Mouse (Mus musculus) erythroblast, embryonic 14.5 days (primary cell): ENCODE data around the gene Tulp1.

Experiments
- GATA1 ChIP-seq: IDR thresholded peaks from 2 replicates; pipeline ENCODE4 v1.6.1; 2012; ENCODE audit warnings: low read length, inconsistent platforms, mixed read lengths
- TAL1 ChIP-seq: IDR thresholded peaks from 3 replicates; pipeline ENCODE4 v1.6.1; 2012; ENCODE audit warnings: low read length, inconsistent platforms, mixed read lengths

- TF ChIP-seq GATA1 (no peak), TAL1 (no peak)
Observed at GRCm38 (mm10) chr17:28394051-28394765, 29.2 kb upstream of the Tulp1 start.
